23 mouse cellular contexts compared by ENCODE assay signal in genomic region chr5:49095432-49095831, GRCm38 (mm10).
DNase-seq lines count a peak whose midpoint lies in the region; ATAC-seq and TF ChIP-seq lines count a peak whose summit lies in the region.
"Had no signal": no experiment of that assay in that cellular context is flagged by ENCODE, and none has a peak within 500 bp of the region (broad histone marks: within the 10 kb centered on the region; RNA-seq: fewer than 3 reads in every experiment).

No protein-coding gene starts in this region.

- H3K27ac ChIP-seq in thymus, adult 2 months (ENCODE audit: control insufficient read depth, insufficient read depth, low read length) = no peak overlapping the region
- H3K27ac ChIP-seq in lung, postnatal 0 days (ENCODE audit: low read length) = no peak overlapping the region
- H3K27ac ChIP-seq: embryonic facial prominence, embryonic 15.5 days; forebrain, embryonic 10.5 days; heart, embryonic 13.5 days; hindbrain, embryonic 13.5 days had no signal

- no peak for TF ChIP-seq POLR2A in thymus, adult 2 months (IDR thresholded peaks at IDR 0.05; ENCODE audit: control insufficient read depth, extremely low read depth, insufficient read depth, low read length, poor library complexity)

- no peaks in the 10 kb centered on the region for H3K9me3 ChIP-seq in lung, postnatal 0 days (ENCODE audit: low read length)
- H3K9me3 ChIP-seq: embryonic facial prominence, embryonic 15.5 days; forebrain, embryonic 10.5 days; G1E; heart, embryonic 13.5 days; hindbrain, embryonic 13.5 days had no signal

- no peak overlapping the region for H3K4me3 ChIP-seq in thymus, adult 2 months (ENCODE audit: control insufficient read depth, insufficient read depth, low read length)
- H3K4me3 ChIP-seq in lung, postnatal 0 days (ENCODE audit: low read depth, low read length) = no peak overlapping the region
- H3K4me3 ChIP-seq: embryonic facial prominence, embryonic 15.5 days; erythroblast, embryonic 14.5 days; forebrain, embryonic 10.5 days; heart, embryonic 13.5 days; hindbrain, embryonic 13.5 days had no signal

- peak; percentile 87 for ATAC-seq in cerebellum, adult (ENCODE audit: insufficient number of reproducible peaks, low FRiP score, low TSS enrichment)
- no peak for ATAC-seq in lung, postnatal 0 days
- ATAC-seq: CD4-positive, CD25-positive, alpha-beta regulatory T cell, adult 4 months; forebrain, embryonic 14.5 days; inflammation-experienced regulatory T-cells, adult 6 months; intestine, postnatal 0 days had no signal

- TF ChIP-seq EP300 in lung, postnatal 0 days (IDR thresholded peaks at IDR 0.05) = no peak

- WGBS in thymus, adult 2 months = 86% methylated on average over 5 of the region's 5 CpGs
- WGBS in lung, postnatal 0 days = 76% methylated on average over 5 of the region's 5 CpGs

- no peaks in the 10 kb centered on the region for H3K4me1 ChIP-seq in thymus, adult 2 months (replicated peaks; ENCODE audit: control insufficient read depth, insufficient read depth, low read length)
- no peaks in the 10 kb centered on the region for H3K4me1 ChIP-seq in lung, postnatal 0 days (ENCODE audit: insufficient read depth, low read depth, low read length)
- H3K4me1 ChIP-seq: embryonic facial prominence, embryonic 15.5 days; forebrain, embryonic 10.5 days; heart, embryonic 13.5 days; hindbrain, embryonic 13.5 days had no signal

- no peak for DNase-seq in cerebellum, postnatal 4 days (ENCODE audit: low spot score in 2 of 2)
- DNase-seq in cerebellum, adult 11-12 months = peak; percentile 66
- DNase-seq in cerebellum, adult 9-10 months = peak; percentile 82
- no peak for DNase-seq in urinary bladder, postnatal 10 days (ENCODE audit: low spot score)
- no peak for DNase-seq in thymus, adult 2 months
- DNase-seq in lung, postnatal 0 days (ENCODE audit: low spot score) = no peak
- DNase-seq: adrenal gland, adult 8-10 months; B cell, adult 2 months; gastrocnemius, postnatal 36 days; heart, adult 11 months; heart, postnatal 4 days; kidney, adult 8-10 months had no signal

- no peaks in the 10 kb centered on the region for H3K27me3 ChIP-seq in thymus, adult 2 months (ENCODE audit: control insufficient read depth, insufficient read depth, low read length)
- H3K27me3 ChIP-seq in lung, postnatal 0 days (replicated peaks; ENCODE audit: insufficient read depth, low read length) = no peaks in the 10 kb centered on the region
- H3K27me3 ChIP-seq: embryonic facial prominence, embryonic 15.5 days; heart, embryonic 13.5 days; hindbrain, embryonic 13.5 days had no signal

- H3K9ac ChIP-seq in lung, postnatal 0 days (replicated peaks; ENCODE audit: low read depth) = no peak overlapping the region
- H3K9ac ChIP-seq: embryonic facial prominence, embryonic 15.5 days; heart, embryonic 13.5 days; hindbrain, embryonic 13.5 days had no signal

- H3K4me2 ChIP-seq in lung, postnatal 0 days (replicated peaks; ENCODE audit: low read depth, low read length) = no peak overlapping the region
- H3K4me2 ChIP-seq: embryonic facial prominence, embryonic 15.5 days; heart, embryonic 13.5 days; hindbrain, embryonic 13.5 days had no signal

- TF ChIP-seq CTCF in thymus, adult 2 months (IDR thresholded peaks at IDR 0.05; ENCODE audit: borderline replicate concordance, control insufficient read depth, extremely low read depth, insufficient read depth, low read length, poor library complexity) = no peak
- TF ChIP-seq CTCF in lung, postnatal 0 days (IDR thresholded peaks at IDR 0.05) = no peak

- no peaks in the 10 kb centered on the region for H3K36me3 ChIP-seq in thymus, adult 2 months (ENCODE audit: control insufficient read depth, insufficient read depth, low read length)
- no peaks in the 10 kb centered on the region for H3K36me3 ChIP-seq in lung, postnatal 0 days (ENCODE audit: insufficient read depth, low read length)
- H3K36me3 ChIP-seq: embryonic facial prominence, embryonic 15.5 days; forebrain, embryonic 10.5 days; G1E; heart, embryonic 13.5 days; hindbrain, embryonic 13.5 days had no signal

Comparison
In these comparisons a context has a peak if more than half of its experiments do, and no peak if none do; other contexts are left out.
1. DNase-seq: peak in cerebellum, adult 11-12 months (single experiment) and cerebellum, adult 9-10 months (single experiment); none in cerebellum, postnatal 4 days (0 of 2), urinary bladder, postnatal 10 days (single experiment), thymus, adult 2 months (single experiment) and lung, postnatal 0 days (single experiment).